In the genomic region with DNA sequence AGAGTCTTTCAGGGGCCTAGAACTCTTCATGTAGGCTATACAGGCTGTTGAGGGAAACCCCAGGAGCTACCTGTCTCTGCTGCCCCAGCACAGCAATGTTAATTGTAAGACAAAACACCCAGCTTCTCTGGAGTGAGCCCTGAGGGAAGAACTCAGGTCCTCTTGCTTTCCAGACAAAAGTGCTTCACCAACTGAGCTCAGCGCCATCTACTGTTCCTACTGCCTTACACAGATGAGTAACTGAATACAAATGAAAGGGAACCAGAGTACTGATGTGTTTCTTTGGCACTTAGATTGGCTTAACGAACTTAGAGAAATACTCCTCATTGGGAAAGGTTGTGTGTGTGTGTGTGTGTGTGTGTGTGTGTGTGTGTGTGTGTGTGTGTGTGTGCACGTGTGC, we compare ENCODE assay signal across 11 mouse cellular contexts.
DNase-seq lines count a peak whose midpoint lies in the region; TF ChIP-seq lines count a peak whose summit lies in the region.
"Had no signal": no experiment of that assay in that cellular context is flagged by ENCODE, and none has a peak within 500 bp of the region (broad histone marks: within the 10 kb centered on the region; RNA-seq: fewer than 3 reads in every experiment).

No protein-coding gene starts in this region.

- no peak overlapping the region for H3K27ac ChIP-seq in heart, adult 2 months
- H3K27ac ChIP-seq in embryonic facial prominence, embryonic 10.5 days (replicated peaks) = no peak overlapping the region
- H3K27ac ChIP-seq: forebrain, embryonic 10.5 days; liver, embryonic 15.5 days had no signal

- DNase-seq in heart, adult 2 months = no peak
- DNase-seq in heart, postnatal 14 days = no peak
- peak; percentile 32 for DNase-seq in A20 (ENCODE audit: low read depth, low spot score)
- peak; percentile 76 for DNase-seq in brain, adult 2 months (ENCODE audit: low read depth, low spot score)
- peak; percentile 55 to 57 for DNase-seq in left cerebral cortex, postnatal 14 days (ENCODE audit: low spot score in 2 of 2)
- DNase-seq in embryonic facial prominence, embryonic 10.5 days (ENCODE audit: low spot score) = no peak
- no peak for DNase-seq in heart, adult 9 months (ENCODE audit: low spot score in 2 of 2)
- no peak for DNase-seq in adrenal gland, adult 8-10 months

- H3K4me1 ChIP-seq in heart, adult 2 months (ENCODE audit: control insufficient read depth, insufficient read depth, low read length) = no peaks in the 10 kb centered on the region
- no peaks in the 10 kb centered on the region for H3K4me1 ChIP-seq in embryonic facial prominence, embryonic 10.5 days
- H3K4me1 ChIP-seq: heart, embryonic 12.5 days; liver, embryonic 15.5 days had no signal

- no peak overlapping the region for H3K9ac ChIP-seq in heart, adult 2 months (ENCODE audit: low read depth, low read length)
- H3K9ac ChIP-seq: heart, embryonic 12.5 days; liver, embryonic 15.5 days had no signal

- no peaks in the 10 kb centered on the region for H3K27me3 ChIP-seq in heart, adult 2 months (ENCODE audit: control insufficient read depth, insufficient read depth, low read length)
- H3K27me3 ChIP-seq in embryonic facial prominence, embryonic 10.5 days (replicated peaks; ENCODE audit: low read depth, poor library complexity, severe bottlenecking) = no peaks in the 10 kb centered on the region
- H3K27me3 ChIP-seq: heart, embryonic 12.5 days; liver, embryonic 15.5 days had no signal

- TF ChIP-seq POLR2A in heart, adult 2 months (IDR thresholded peaks at IDR 0.05; ENCODE audit: insufficient read depth, low read depth, low read length) = no peak

- no peaks in the 10 kb centered on the region for H3K9me3 ChIP-seq in embryonic facial prominence, embryonic 10.5 days
- H3K9me3 ChIP-seq: forebrain, embryonic 10.5 days; heart, embryonic 12.5 days; liver, embryonic 15.5 days had no signal

- peak; percentile 33; the same call in 1 of the 2 replicates for TF ChIP-seq CTCF in heart, adult 2 months (IDR thresholded peaks at IDR 0.05)

- H3K79me2 ChIP-seq in heart, adult 2 months (replicated peaks; ENCODE audit: control insufficient read depth, insufficient read depth, low read length) = no peaks in the 10 kb centered on the region

- intact Hi-C loops in heart, adult 2 months (cut with DNase I) = no loop called here
- intact Hi-C loops in heart, postnatal 14 days (cut with DNase I) = no loop called here
- intact Hi-C loops in left cerebral cortex, postnatal 14 days (cut with DNase I) = no loop called here

- no peaks in the 10 kb centered on the region for H3K36me3 ChIP-seq in heart, adult 2 months (ENCODE audit: control insufficient read depth, insufficient read depth, low read length)
- H3K36me3 ChIP-seq in embryonic facial prominence, embryonic 10.5 days (replicated peaks) = no peaks in the 10 kb centered on the region
- H3K36me3 ChIP-seq: forebrain, embryonic 10.5 days; heart, embryonic 12.5 days; liver, embryonic 15.5 days had no signal

- no peak overlapping the region for H3K4me3 ChIP-seq in heart, adult 2 months
- no peak overlapping the region for H3K4me3 ChIP-seq in embryonic facial prominence, embryonic 10.5 days
- H3K4me3 ChIP-seq: forebrain, embryonic 10.5 days; heart, embryonic 12.5 days; liver, embryonic 15.5 days had no signal

- TF ChIP-seq EP300 in heart, adult 2 months (IDR thresholded peaks at IDR 0.05; ENCODE audit: insufficient read depth, low read depth, low read length) = no peak

- 45% methylated on average over 3 of the region's 3 CpGs for WGBS in heart, adult 2 months
- WGBS in embryonic facial prominence, embryonic 10.5 days = 53% methylated on average over 3 of the region's 3 CpGs

Comparison
In these comparisons a context has a peak if more than half of its experiments do, and no peak if none do; other contexts are left out.
1. DNase-seq: peak in A20 (single experiment), brain, adult 2 months (single experiment) and left cerebral cortex, postnatal 14 days (2 of 2); none in heart, adult 2 months (0 of 2), heart, postnatal 14 days (0 of 2), embryonic facial prominence, embryonic 10.5 days (single experiment), heart, adult 9 months (0 of 2) and adrenal gland, adult 8-10 months (single experiment).